Mouse (Mus musculus): ENCODE data around the gene Map3k14. TPM values are rescaled to one million over a fixed set of nuclear protein-coding genes. Genes with fewer than 3 reads are reported as not detected.

Gene Map3k14
- polyA plus RNA-seq (2015; fragmentation: Illumina TruSeq; extraction: RNeasy Lipid Tissue Mini Kit (QIAGEN cat#74804); ENCODE audit: insufficient read depth, low read depth, low replicate concordance): 1.4 TPM

GRCm38 (mm10) chr11:103267346-103268219, at the start of gene Map3k14:
Map3k14 (minus strand) TSS chr11:103267472.

GRCm38 (mm10) chr11:103217790-103218516, 49.3 kb downstream of the Map3k14 start, which contains the start of gene Spata32:
Spata32 (minus strand) TSS chr11:103218432.

GRCm38 (mm10) chr11:103208458-103208857, 58.8 kb downstream of the Map3k14 start, which contains the start of gene 1700023F06Rik:
1700023F06Rik (minus strand) TSS chr11:103208558.

GRCm38 (mm10) chr11:103170494-103171285, 96.6 kb downstream of the Map3k14 start, which contains the start of gene Fmnl1:
Fmnl1 (plus strand) TSS chr11:103171107.

Other genes starting within 250 kb of the Map3k14 start
- gene Nmt1, start 239.3 kb downstream of the Map3k14 start, polyA plus RNA-seq (2015; fragmentation: Illumina TruSeq; extraction: RNeasy Lipid Tissue Mini Kit (QIAGEN cat#74804); ENCODE audit: insufficient read depth, low read depth, low replicate concordance): 7.1 TPM
- gene Dcakd, start 239.1 kb downstream of the Map3k14 start, polyA plus RNA-seq (2015; fragmentation: Illumina TruSeq; extraction: RNeasy Lipid Tissue Mini Kit (QIAGEN cat#74804); ENCODE audit: insufficient read depth, low read depth, low replicate concordance): 9.6 TPM
- 5.5 TPM for gene Plcd3, start 165.8 kb downstream of the Map3k14 start, polyA plus RNA-seq (2015; fragmentation: Illumina TruSeq; extraction: RNeasy Lipid Tissue Mini Kit (QIAGEN cat#74804); ENCODE audit: insufficient read depth, low read depth, low replicate concordance)
- gene Acbd4, start 165.8 kb downstream of the Map3k14 start, polyA plus RNA-seq (2015; fragmentation: Illumina TruSeq; extraction: RNeasy Lipid Tissue Mini Kit (QIAGEN cat#74804); ENCODE audit: insufficient read depth, low read depth, low replicate concordance): 23.8 TPM
- gene Hexim1, start 151.2 kb downstream of the Map3k14 start, polyA plus RNA-seq (2015; fragmentation: Illumina TruSeq; extraction: RNeasy Lipid Tissue Mini Kit (QIAGEN cat#74804); ENCODE audit: insufficient read depth, low read depth, low replicate concordance): 6.8 TPM
- gene Hexim2, start 135.0 kb downstream of the Map3k14 start, polyA plus RNA-seq (2015; fragmentation: Illumina TruSeq; extraction: RNeasy Lipid Tissue Mini Kit (QIAGEN cat#74804); ENCODE audit: insufficient read depth, low read depth, low replicate concordance): 2.3 TPM
- 2.7 TPM for gene Fmnl1, start 96.4 kb downstream of the Map3k14 start, polyA plus RNA-seq (2015; fragmentation: Illumina TruSeq; extraction: RNeasy Lipid Tissue Mini Kit (QIAGEN cat#74804); ENCODE audit: insufficient read depth, low read depth, low replicate concordance)
- gene 1700023F06Rik, start 58.9 kb downstream of the Map3k14 start, polyA plus RNA-seq (2015; fragmentation: Illumina TruSeq; extraction: RNeasy Lipid Tissue Mini Kit (QIAGEN cat#74804); ENCODE audit: insufficient read depth, low read depth, low replicate concordance): 1.8 TPM
- not detected for gene Spata32, start 49.0 kb downstream of the Map3k14 start, polyA plus RNA-seq (2015; fragmentation: Illumina TruSeq; extraction: RNeasy Lipid Tissue Mini Kit (QIAGEN cat#74804); ENCODE audit: insufficient read depth, low read depth, low replicate concordance)
- 6.7 TPM for gene Arhgap27, start 96.2 kb upstream of the Map3k14 start, polyA plus RNA-seq (2015; fragmentation: Illumina TruSeq; extraction: RNeasy Lipid Tissue Mini Kit (QIAGEN cat#74804); ENCODE audit: insufficient read depth, low read depth, low replicate concordance)
- gene Plekhm1, start 145.2 kb upstream of the Map3k14 start, polyA plus RNA-seq (2015; fragmentation: Illumina TruSeq; extraction: RNeasy Lipid Tissue Mini Kit (QIAGEN cat#74804); ENCODE audit: insufficient read depth, low read depth, low replicate concordance): 2.8 TPM
- gene Lrrc37a, start 237.1 kb upstream of the Map3k14 start, polyA plus RNA-seq (2015; fragmentation: Illumina TruSeq; extraction: RNeasy Lipid Tissue Mini Kit (QIAGEN cat#74804); ENCODE audit: insufficient read depth, low read depth, low replicate concordance): not detected